8 mouse cellular contexts compared by ENCODE assay signal in genomic region chr2:172548672-172549255, GRCm38 (mm10). TPM values are rescaled to one million over a fixed set of nuclear protein-coding genes. Genes with fewer than 3 reads are reported as not detected.
DNase-seq lines count a peak whose midpoint lies in the region; ATAC-seq and TF ChIP-seq lines count a peak whose summit lies in the region.

No protein-coding gene starts in this region.

- H3K9ac ChIP-seq in heart, embryonic 12.5 days = no peak overlapping the region
- no peak overlapping the region for H3K9ac ChIP-seq in forebrain, embryonic 11.5 days (ENCODE audit: low read length)
- H3K9ac ChIP-seq in limb, embryonic 13.5 days = no peak overlapping the region

- ATAC-seq in heart, embryonic 12.5 days (ENCODE audit: insufficient number of reproducible peaks, low FRiP score) = no peak
- peak; percentile 26 for ATAC-seq in forebrain, embryonic 11.5 days (replicated peaks; ENCODE audit: low FRiP score)
- ATAC-seq in limb, embryonic 13.5 days (ENCODE audit: low FRiP score, low read depth) = no peak; the same call in 1 of the 2 replicates

- peaks cover 95% of the 10 kb centered on the region for H3K27me3 ChIP-seq in heart, embryonic 12.5 days (replicated peaks)
- H3K27me3 ChIP-seq in E14TG2a.4 (ENCODE audit: insufficient read depth, low read length) = peaks cover 58% of the 10 kb centered on the region
- H3K27me3 ChIP-seq in forebrain, embryonic 11.5 days (ENCODE audit: control insufficient read depth, insufficient read depth, low read length) = peaks cover 82% of the 10 kb centered on the region
- peaks cover 99% of the 10 kb centered on the region for H3K27me3 ChIP-seq in limb, embryonic 13.5 days

- no peak overlapping the region for H3K27ac ChIP-seq in heart, embryonic 12.5 days (ENCODE audit: poor library complexity, severe bottlenecking)
- H3K27ac ChIP-seq in forebrain, embryonic 11.5 days (ENCODE audit: low read depth, low read length) = no peak overlapping the region
- H3K27ac ChIP-seq in limb, embryonic 13.5 days = no peak overlapping the region

- H3K9me3 ChIP-seq in heart, embryonic 12.5 days (replicated peaks) = no peaks in the 10 kb centered on the region
- no peaks in the 10 kb centered on the region for H3K9me3 ChIP-seq in E14TG2a.4 (ENCODE audit: low read length)
- H3K9me3 ChIP-seq in forebrain, embryonic 11.5 days (ENCODE audit: control insufficient read depth, low read length) = no peaks in the 10 kb centered on the region
- no peaks in the 10 kb centered on the region for H3K9me3 ChIP-seq in limb, embryonic 13.5 days

- WGBS in heart, embryonic 12.5 days = 1% methylated on average over 27 of the region's 27 CpGs
- 1% methylated on average over 27 of the region's 27 CpGs for WGBS in forebrain, embryonic 11.5 days
- WGBS in limb, embryonic 13.5 days = under 1% methylated on average over 26 of the region's 27 CpGs

- H3K4me1 ChIP-seq in heart, embryonic 12.5 days (replicated peaks) = peaks cover 44% of the 10 kb centered on the region
- peaks cover 74% of the 10 kb centered on the region for H3K4me1 ChIP-seq in E14TG2a.4 (replicated peaks; ENCODE audit: low read depth, low read length)
- peaks cover 31% of the 10 kb centered on the region for H3K4me1 ChIP-seq in forebrain, embryonic 11.5 days (replicated peaks; ENCODE audit: control insufficient read depth, insufficient read depth, low read length)
- H3K4me1 ChIP-seq in limb, embryonic 13.5 days = peaks cover 54% of the 10 kb centered on the region

- no peaks in the 10 kb centered on the region for H3K36me3 ChIP-seq in heart, embryonic 12.5 days
- H3K36me3 ChIP-seq in E14TG2a.4 (ENCODE audit: insufficient read depth, low read length) = peaks cover 24% of the 10 kb centered on the region
- H3K36me3 ChIP-seq in forebrain, embryonic 11.5 days (ENCODE audit: control insufficient read depth, insufficient read depth, low read length) = no peaks in the 10 kb centered on the region
- no peaks in the 10 kb centered on the region for H3K36me3 ChIP-seq in limb, embryonic 13.5 days

- H3K4me2 ChIP-seq in heart, embryonic 12.5 days = peak overlapping the region; percentile 74
- H3K4me2 ChIP-seq in forebrain, embryonic 11.5 days (ENCODE audit: low read depth, low read length, severe bottlenecking) = peak overlapping the region; percentile 79
- peak overlapping the region; percentile 73 for H3K4me2 ChIP-seq in limb, embryonic 13.5 days (replicated peaks)

- no peak for DNase-seq in heart, adult 9 months (ENCODE audit: low spot score in 2 of 2)
- DNase-seq in forebrain, embryonic 11.5 days (ENCODE audit: low spot score) = peak; percentile 75
- DNase-seq in adrenal gland, postnatal 4 days (ENCODE audit: low spot score in 2 of 2) = no peak
- DNase-seq in ovary, postnatal 36 days (ENCODE audit: low spot score) = no peak
- no peak for DNase-seq in right cerebral cortex, adult 2 months (ENCODE audit: low spot score in 2 of 2)

- peak overlapping the region; percentile 45 for H3K4me3 ChIP-seq in heart, embryonic 12.5 days
- H3K4me3 ChIP-seq in E14TG2a.4 (replicated peaks; ENCODE audit: low read length) = peak overlapping the region; percentile 88
- H3K4me3 ChIP-seq in forebrain, embryonic 11.5 days (ENCODE audit: low read depth, low read length) = peak overlapping the region; percentile 56; the same call in 1 of the 2 replicates
- H3K4me3 ChIP-seq in limb, embryonic 13.5 days = peak overlapping the region; percentile 45

- TF ChIP-seq CTCF in E14TG2a.4 (conservative IDR thresholded peaks at IDR 0.05; ENCODE audit: low read length) = no peak

RNA-seq across cellular contexts. Expression of gene Tfap2c, which starts 0.6 kb away (rescaled TPM):
- polyA plus RNA-seq in heart, embryonic 12.5 days (2016; fragmentation: Nextera tagmentation; extraction: Ambion mirVana) = 0.10 TPM in 1 of 2 replicates, not detected in the other
- 45.1 and 46.5 TPM in 2 replicates for polyA plus RNA-seq in forebrain, embryonic 11.5 days (2014; fragmentation: Nextera tagmentation; extraction: Ambion mirVana)
- 4.0 and 4.9 TPM in 2 replicates for polyA plus RNA-seq in limb, embryonic 13.5 days (2015; fragmentation: Nextera tagmentation; extraction: Ambion mirVana)
- total RNA-seq in adrenal gland, postnatal 4 days (2021) = under 1 TPM in 1 of 2 experiments, not detected in 1; 0.11 TPM
